Mouse (Mus musculus): ENCODE measurements around the gene Cox20. TPM values are rescaled to one million over a fixed set of nuclear protein-coding genes. Genes with fewer than 3 reads are reported as not detected.

The Cox20 gene
- polyA plus RNA-seq, 1 experiment: 21.8 TPM

- no peak overlapping the region for H3K4me3 ChIP-seq (ENCODE audit: control insufficient read depth, low read depth, low read length)
- TF ChIP-seq POLR2A (IDR thresholded peaks at IDR 0.05; ENCODE audit: control insufficient read depth, low read depth, low read length) (no peak), CTCF (IDR thresholded peaks at IDR 0.05; ENCODE audit: control insufficient read depth, insufficient read depth, insufficient replicate concordance, low read depth, low read length) (no peak)
- H3K36me3 ChIP-seq (ENCODE audit: control insufficient read depth, insufficient read depth, low read length): peaks cover 5% of the 10 kb centered on the region; the same call in 1 of the 2 replicates
These were observed 11.0 kb downstream of the Cox20 start for GRCm38 (mm10) chr1:178329946-178330345.

GRCm38 (mm10) chr1:178335860-178336261, 16.9 kb downstream of the Cox20 start:
- no peaks in the 10 kb centered on the region for H3K4me1 ChIP-seq (ENCODE audit: control insufficient read depth, insufficient read depth, low read length)
- H3K36me3 ChIP-seq (ENCODE audit: control insufficient read depth, insufficient read depth, low read length): peaks cover 8% of the 10 kb centered on the region
- peak overlapping the region; percentile 99 for H3K4me3 ChIP-seq (ENCODE audit: control insufficient read depth, low read depth, low read length)
- TF ChIP-seq CTCF (IDR thresholded peaks at IDR 0.05; ENCODE audit: control insufficient read depth, insufficient read depth, insufficient replicate concordance, low read depth, low read length) (no peak), POLR2A (IDR thresholded peaks at IDR 0.05; ENCODE audit: control insufficient read depth, low read depth, low read length) (no peak)
- H3K27ac ChIP-seq (ENCODE audit: control insufficient read depth, insufficient read depth, low read depth, low read length): peak overlapping the region; percentile 88
- no peaks in the 10 kb centered on the region for H3K27me3 ChIP-seq (ENCODE audit: control insufficient read depth, insufficient read depth, low read length)

More at GRCm38 (mm10) chr1:178329946-178330345, 11.0 kb downstream of the Cox20 start:
- Histone ChIP-seq H3K27me3 (ENCODE audit: control insufficient read depth, insufficient read depth, low read length) (no peaks in the 10 kb centered on the region), H3K27ac (ENCODE audit: control insufficient read depth, insufficient read depth, low read depth, low read length) (no peak overlapping the region), H3K4me1 (ENCODE audit: control insufficient read depth, insufficient read depth, low read length) (no peaks in the 10 kb centered on the region)

- TF ChIP-seq CTCF (IDR thresholded peaks at IDR 0.05; ENCODE audit: control insufficient read depth, insufficient read depth, insufficient replicate concordance, low read depth, low read length) (no peak), POLR2A (IDR thresholded peaks at IDR 0.05; ENCODE audit: control insufficient read depth, low read depth, low read length) (0 out of 2 replicates have a peak, but pooled peaks have one; percentile 16)
- Histone ChIP-seq H3K36me3 (ENCODE audit: control insufficient read depth, insufficient read depth, low read length) (peaks cover 8% of the 10 kb centered on the region), H3K4me3 (ENCODE audit: control insufficient read depth, low read depth, low read length) (peak overlapping the region; percentile 99), H3K27ac (ENCODE audit: control insufficient read depth, insufficient read depth, low read depth, low read length) (peak overlapping the region; percentile 88), H3K4me1 (ENCODE audit: control insufficient read depth, insufficient read depth, low read length) (no peaks in the 10 kb centered on the region), H3K27me3 (ENCODE audit: control insufficient read depth, insufficient read depth, low read length) (no peaks in the 10 kb centered on the region)
These were observed 17.4 kb downstream of the Cox20 start for GRCm38 (mm10) chr1:178336289-178336775.

- H3K36me3 ChIP-seq (ENCODE audit: control insufficient read depth, insufficient read depth, low read length): peaks cover 7% of the 10 kb centered on the region
- no peak for TF ChIP-seq CTCF (IDR thresholded peaks at IDR 0.05; ENCODE audit: control insufficient read depth, insufficient read depth, insufficient replicate concordance, low read depth, low read length)
- no peak; the same call in 1 of the 2 replicates for TF ChIP-seq POLR2A (IDR thresholded peaks at IDR 0.05; ENCODE audit: control insufficient read depth, low read depth, low read length)
- H3K4me3 ChIP-seq (ENCODE audit: control insufficient read depth, low read depth, low read length): peak overlapping the region; percentile 99
- no peaks in the 10 kb centered on the region for H3K4me1 ChIP-seq (ENCODE audit: control insufficient read depth, insufficient read depth, low read length)
- no peaks in the 10 kb centered on the region for H3K27me3 ChIP-seq (ENCODE audit: control insufficient read depth, insufficient read depth, low read length)
- H3K27ac ChIP-seq (ENCODE audit: control insufficient read depth, insufficient read depth, low read depth, low read length): peak overlapping the region; percentile 89
These were observed 18.0 kb downstream of the Cox20 start for GRCm38 (mm10) chr1:178336777-178337481.

- H3K27me3 ChIP-seq (ENCODE audit: control insufficient read depth, insufficient read depth, low read length): no peaks in the 10 kb centered on the region
- H3K4me1 ChIP-seq (ENCODE audit: control insufficient read depth, insufficient read depth, low read length): no peaks in the 10 kb centered on the region
- peak within 1 kb of the TSS; percentile 98 for H3K27ac ChIP-seq (ENCODE audit: control insufficient read depth, insufficient read depth, low read depth, low read length)
- H3K4me3 ChIP-seq (ENCODE audit: control insufficient read depth, low read depth, low read length): peak within 1 kb of the TSS; percentile 99
- peaks cover 5% of the 10 kb centered on the region for H3K36me3 ChIP-seq (ENCODE audit: control insufficient read depth, insufficient read depth, low read length)
- TF ChIP-seq CTCF (IDR thresholded peaks at IDR 0.05; ENCODE audit: control insufficient read depth, insufficient read depth, insufficient replicate concordance, low read depth, low read length) (0 out of 2 replicates have a peak, but pooled peaks have one; percentile 0), POLR2A (IDR thresholded peaks at IDR 0.05; ENCODE audit: control insufficient read depth, low read depth, low read length) (peak; percentile 100)
These were observed 18.8 kb downstream of the Cox20 start, which contains the start of gene Hnrnpu for GRCm38 (mm10) chr1:178337551-178338317. TSS of gene Hnrnpu (minus strand) at chr1:178337797.

- Histone ChIP-seq H3K36me3 (ENCODE audit: control insufficient read depth, insufficient read depth, low read length) (peaks cover 5% of the 10 kb centered on the region), H3K27me3 (ENCODE audit: control insufficient read depth, insufficient read depth, low read length) (no peaks in the 10 kb centered on the region), H3K4me3 (ENCODE audit: control insufficient read depth, low read depth, low read length) (peak overlapping the region; percentile 99), H3K4me1 (ENCODE audit: control insufficient read depth, insufficient read depth, low read length) (no peaks in the 10 kb centered on the region), H3K27ac (ENCODE audit: control insufficient read depth, insufficient read depth, low read depth, low read length) (peak overlapping the region; percentile 98)
- TF ChIP-seq CTCF (IDR thresholded peaks at IDR 0.05; ENCODE audit: control insufficient read depth, insufficient read depth, insufficient replicate concordance, low read depth, low read length): no peak
- no peak for TF ChIP-seq POLR2A (IDR thresholded peaks at IDR 0.05; ENCODE audit: control insufficient read depth, low read depth, low read length)
These were observed 19.4 kb downstream of the Cox20 start for GRCm38 (mm10) chr1:178338318-178338641.

- no peak for TF ChIP-seq POLR2A (IDR thresholded peaks at IDR 0.05; ENCODE audit: control insufficient read depth, low read depth, low read length)
- TF ChIP-seq CTCF (IDR thresholded peaks at IDR 0.05; ENCODE audit: control insufficient read depth, insufficient read depth, insufficient replicate concordance, low read depth, low read length): no peak
- Histone ChIP-seq H3K27ac (ENCODE audit: control insufficient read depth, insufficient read depth, low read depth, low read length) (no peak overlapping the region), H3K4me1 (ENCODE audit: control insufficient read depth, insufficient read depth, low read length) (no peaks in the 10 kb centered on the region), H3K27me3 (ENCODE audit: control insufficient read depth, insufficient read depth, low read length) (no peaks in the 10 kb centered on the region), H3K36me3 (ENCODE audit: control insufficient read depth, insufficient read depth, low read length) (peaks cover 3% of the 10 kb centered on the region), H3K4me3 (ENCODE audit: control insufficient read depth, low read depth, low read length) (no peak overlapping the region)
These were observed 21.3 kb downstream of the Cox20 start for GRCm38 (mm10) chr1:178340213-178340612.
